Mouse (Mus musculus): ENCODE results near the gene Znhit6. TPM values are rescaled to one million over a fixed set of nuclear protein-coding genes. Genes with fewer than 3 reads are reported as not detected.

Gene Znhit6
- polyA plus RNA-seq, 1 experiment from 2014 or later: 30.1 TPM

DNA sequence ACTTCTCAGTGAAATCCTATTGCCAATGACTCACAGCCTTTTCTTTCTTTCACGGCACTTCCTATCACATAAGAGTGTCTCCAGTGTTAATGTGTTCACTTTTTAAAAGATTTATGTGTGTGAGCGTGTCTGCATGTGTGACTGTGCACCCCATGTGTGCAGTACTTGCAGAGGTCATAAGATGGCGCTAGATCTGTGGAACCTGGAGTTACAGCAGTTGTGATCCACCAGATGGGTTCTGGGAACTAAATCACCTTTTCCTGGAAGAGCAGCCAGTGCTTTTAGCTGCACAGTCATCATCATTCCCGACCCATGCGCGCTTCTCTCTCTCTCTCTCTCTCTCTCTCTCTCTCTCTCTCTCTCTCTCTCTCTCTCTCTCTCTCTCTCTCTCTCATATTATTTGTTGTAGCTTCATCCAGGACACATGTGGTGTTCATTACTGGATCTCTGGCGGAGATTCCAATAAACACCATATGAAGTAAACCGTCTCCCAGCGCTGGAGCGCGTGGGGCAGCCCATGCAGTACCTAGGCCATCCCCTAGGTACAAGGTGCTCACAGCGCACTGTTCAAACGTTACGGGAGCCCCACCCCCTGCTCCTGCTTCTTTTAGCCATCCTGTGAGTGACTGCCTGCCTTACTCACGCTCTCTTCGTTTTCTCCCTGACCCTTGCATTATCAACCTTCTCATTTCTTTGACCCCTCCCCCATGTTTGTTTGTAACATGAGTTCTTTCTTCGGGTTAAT is 43.8 kb downstream of the Znhit6 start:
- H3K4me2 ChIP-seq (ENCODE audit: low read length): no peak overlapping the region
- no peak overlapping the region for H3K4me3 ChIP-seq (replicated peaks; ENCODE audit: low read length)
- H3K9me3 ChIP-seq (ENCODE audit: control insufficient read depth, low read length): no peaks in the 10 kb centered on the region
- H3K4me1 ChIP-seq (replicated peaks; ENCODE audit: control insufficient read depth, insufficient read depth, low read length): peaks cover 2% of the 10 kb centered on the region
- no peaks in the 10 kb centered on the region for H3K36me3 ChIP-seq (ENCODE audit: control insufficient read depth, insufficient read depth)
- ATAC-seq: no peak
- no peak overlapping the region for H3K27ac ChIP-seq (ENCODE audit: low read length)
- H3K27me3 ChIP-seq (replicated peaks; ENCODE audit: control insufficient read depth, insufficient read depth, low read length): no peaks in the 10 kb centered on the region
- 91% methylated on average over 17 of the region's 17 CpGs for WGBS
- H3K9ac ChIP-seq (replicated peaks; ENCODE audit: low read depth, low read length): no peak overlapping the region

DNA sequence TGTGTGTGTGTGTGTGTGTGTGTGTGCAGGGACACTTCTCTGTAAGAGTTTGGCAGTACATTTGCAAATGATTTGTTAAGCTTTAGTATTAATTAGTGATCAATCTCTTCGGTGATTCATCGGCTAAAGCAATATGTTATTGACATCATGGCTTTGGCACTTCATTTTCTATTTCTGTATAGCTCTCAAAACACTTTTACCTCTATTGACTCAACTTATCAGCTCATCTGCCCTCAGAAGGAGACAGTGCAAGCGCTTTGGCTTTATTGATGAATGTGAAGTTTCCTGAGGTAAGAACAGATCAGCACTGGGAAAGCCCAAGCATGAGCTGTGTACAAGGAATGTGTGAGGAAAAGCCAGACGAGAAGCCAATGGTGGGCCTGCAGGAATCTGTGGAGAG is 45.2 kb downstream of the Znhit6 start:
- Histone ChIP-seq H3K9ac (replicated peaks; ENCODE audit: low read depth, low read length) (no peak overlapping the region), H3K9me3 (ENCODE audit: control insufficient read depth, low read length) (no peaks in the 10 kb centered on the region), H3K27me3 (replicated peaks; ENCODE audit: control insufficient read depth, insufficient read depth, low read length) (no peaks in the 10 kb centered on the region), H3K4me3 (replicated peaks; ENCODE audit: low read length) (no peak overlapping the region), H3K27ac (ENCODE audit: low read length) (no peak overlapping the region), H3K36me3 (ENCODE audit: control insufficient read depth, insufficient read depth) (no peaks in the 10 kb centered on the region), H3K4me2 (ENCODE audit: low read length) (no peak overlapping the region), H3K4me1 (replicated peaks; ENCODE audit: control insufficient read depth, insufficient read depth, low read length) (no peaks in the 10 kb centered on the region)
- ATAC-seq: no peak
- 92% methylated on average over 4 of the region's 4 CpGs for WGBS

DNA sequence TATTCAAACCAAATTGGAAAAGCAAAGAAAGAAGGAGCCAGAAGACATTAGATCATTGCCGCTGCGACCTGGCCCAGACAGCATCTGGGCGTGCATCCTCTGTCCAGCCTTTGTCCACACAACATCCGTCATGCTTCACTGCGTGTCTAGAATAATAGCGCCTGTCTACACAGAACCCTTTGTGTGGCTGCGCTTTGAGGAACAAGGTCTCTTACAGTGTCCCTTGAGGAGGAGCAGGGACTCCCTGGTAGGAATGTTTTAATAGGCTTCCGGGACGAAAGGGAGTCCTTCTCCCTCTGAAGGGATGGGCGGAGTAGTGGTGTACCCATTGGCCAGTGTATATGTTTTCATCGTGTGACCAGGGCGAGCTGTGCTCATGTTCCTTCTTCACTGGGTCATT is 47.0 kb downstream of the Znhit6 start:
- 75% methylated on average over 12 of the region's 12 CpGs for WGBS
- ATAC-seq: no peak
- no peaks in the 10 kb centered on the region for H3K36me3 ChIP-seq (ENCODE audit: control insufficient read depth, insufficient read depth)
- H3K27ac ChIP-seq (ENCODE audit: low read length): no peak overlapping the region
- no peak overlapping the region for H3K4me2 ChIP-seq (ENCODE audit: low read length)
- no peaks in the 10 kb centered on the region for H3K4me1 ChIP-seq (replicated peaks; ENCODE audit: control insufficient read depth, insufficient read depth, low read length)
- H3K9me3 ChIP-seq (ENCODE audit: control insufficient read depth, low read length): no peaks in the 10 kb centered on the region
- H3K9ac ChIP-seq (replicated peaks; ENCODE audit: low read depth, low read length): no peak overlapping the region
- H3K4me3 ChIP-seq (replicated peaks; ENCODE audit: low read length): no peak overlapping the region
- no peaks in the 10 kb centered on the region for H3K27me3 ChIP-seq (replicated peaks; ENCODE audit: control insufficient read depth, insufficient read depth, low read length)

DNA sequence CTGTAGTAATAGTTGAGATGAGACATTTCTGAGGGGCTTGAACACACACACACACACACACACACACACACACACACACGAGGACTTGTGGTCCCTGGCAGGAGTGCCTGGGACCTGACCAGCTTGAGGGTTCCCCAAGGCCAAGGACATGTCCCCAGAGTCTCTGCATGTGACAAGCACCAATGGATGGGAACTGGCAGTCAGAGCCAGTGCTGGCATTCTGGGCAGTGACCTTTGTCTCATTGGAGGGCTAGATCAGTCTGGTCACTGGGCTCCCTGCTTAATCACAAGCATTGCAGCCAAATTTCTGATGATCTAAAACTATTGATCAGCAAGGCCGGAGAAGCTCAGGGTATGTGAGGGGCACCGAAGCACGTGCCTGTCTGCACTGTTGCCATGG is 48.8 kb downstream of the Znhit6 start:
- no peak overlapping the region for H3K27ac ChIP-seq (ENCODE audit: low read length)
- no peaks in the 10 kb centered on the region for H3K9me3 ChIP-seq (ENCODE audit: control insufficient read depth, low read length)
- WGBS: 85% methylated on average over 4 of the region's 4 CpGs
- no peaks in the 10 kb centered on the region for H3K27me3 ChIP-seq (replicated peaks; ENCODE audit: control insufficient read depth, insufficient read depth, low read length)
- no peak overlapping the region for H3K4me3 ChIP-seq (replicated peaks; ENCODE audit: low read length)
- H3K4me2 ChIP-seq (ENCODE audit: low read length): no peak overlapping the region
- H3K4me1 ChIP-seq (replicated peaks; ENCODE audit: control insufficient read depth, insufficient read depth, low read length): no peaks in the 10 kb centered on the region
- ATAC-seq: no peak
- H3K9ac ChIP-seq (replicated peaks; ENCODE audit: low read depth, low read length): no peak overlapping the region
- H3K36me3 ChIP-seq (ENCODE audit: control insufficient read depth, insufficient read depth): no peaks in the 10 kb centered on the region

DNA sequence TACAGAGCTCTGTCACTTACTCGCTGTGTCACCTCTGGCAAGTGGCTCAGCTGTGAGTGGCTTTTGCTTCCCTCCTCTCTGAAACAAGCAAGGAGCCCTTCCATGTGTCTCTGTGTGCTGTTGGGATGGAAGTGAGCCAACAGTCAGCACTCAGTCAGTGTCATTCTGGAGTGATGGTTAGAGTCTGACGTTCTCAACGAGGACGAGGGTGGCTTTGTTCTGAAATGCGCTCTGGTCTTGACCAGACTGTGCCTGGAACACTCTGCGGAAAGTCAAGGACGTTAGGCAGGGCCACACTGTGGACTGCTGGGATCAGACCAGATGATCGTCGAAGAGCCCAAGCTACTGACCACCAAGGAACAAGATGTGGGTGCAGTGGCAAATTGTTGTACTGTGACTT is 49.5 kb downstream of the Znhit6 start:
- H3K9me3 ChIP-seq (ENCODE audit: control insufficient read depth, low read length): no peaks in the 10 kb centered on the region
- H3K36me3 ChIP-seq (ENCODE audit: control insufficient read depth, insufficient read depth): no peaks in the 10 kb centered on the region
- ATAC-seq: peak; percentile 26; the same call in 1 of the 2 replicates
- H3K27ac ChIP-seq (ENCODE audit: low read length): no peak overlapping the region
- no peaks in the 10 kb centered on the region for H3K4me1 ChIP-seq (replicated peaks; ENCODE audit: control insufficient read depth, insufficient read depth, low read length)
- H3K27me3 ChIP-seq (replicated peaks; ENCODE audit: control insufficient read depth, insufficient read depth, low read length): no peaks in the 10 kb centered on the region
- H3K4me2 ChIP-seq (ENCODE audit: low read length): no peak overlapping the region
- no peak overlapping the region for H3K4me3 ChIP-seq (replicated peaks; ENCODE audit: low read length)
- no peak overlapping the region for H3K9ac ChIP-seq (replicated peaks; ENCODE audit: low read depth, low read length)
- 81% methylated on average over 9 of the region's 9 CpGs for WGBS

DNA sequence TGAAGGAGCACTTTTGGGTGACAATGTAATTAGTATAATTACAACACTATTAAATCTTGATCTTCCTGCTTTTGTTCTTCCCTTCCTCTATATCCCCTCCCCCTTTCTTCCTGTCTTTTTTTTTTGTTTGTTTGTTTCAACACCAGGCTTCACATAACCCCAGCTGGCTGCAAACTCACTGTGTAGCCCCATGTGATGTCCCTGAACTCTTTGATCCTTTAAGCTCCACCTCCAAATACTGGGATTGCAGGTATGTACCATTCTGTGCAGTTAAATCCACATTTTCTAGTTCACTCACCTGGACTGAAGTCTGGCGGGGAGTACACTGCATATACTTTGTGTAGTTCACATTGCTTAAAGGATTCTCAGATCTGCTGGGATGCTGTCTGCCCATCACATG is 50.1 kb downstream of the Znhit6 start:
- Histone ChIP-seq H3K4me3 (replicated peaks; ENCODE audit: low read length) (no peak overlapping the region), H3K27ac (ENCODE audit: low read length) (no peak overlapping the region), H3K36me3 (ENCODE audit: control insufficient read depth, insufficient read depth) (no peaks in the 10 kb centered on the region), H3K4me2 (ENCODE audit: low read length) (no peak overlapping the region), H3K4me1 (replicated peaks; ENCODE audit: control insufficient read depth, insufficient read depth, low read length) (no peaks in the 10 kb centered on the region), H3K9me3 (ENCODE audit: control insufficient read depth, low read length) (no peaks in the 10 kb centered on the region), H3K27me3 (replicated peaks; ENCODE audit: control insufficient read depth, insufficient read depth, low read length) (no peaks in the 10 kb centered on the region), H3K9ac (replicated peaks; ENCODE audit: low read depth, low read length) (no peak overlapping the region)
- 95% methylated on average over 1 of the region's 1 CpGs for WGBS
- ATAC-seq: no peak

DNA sequence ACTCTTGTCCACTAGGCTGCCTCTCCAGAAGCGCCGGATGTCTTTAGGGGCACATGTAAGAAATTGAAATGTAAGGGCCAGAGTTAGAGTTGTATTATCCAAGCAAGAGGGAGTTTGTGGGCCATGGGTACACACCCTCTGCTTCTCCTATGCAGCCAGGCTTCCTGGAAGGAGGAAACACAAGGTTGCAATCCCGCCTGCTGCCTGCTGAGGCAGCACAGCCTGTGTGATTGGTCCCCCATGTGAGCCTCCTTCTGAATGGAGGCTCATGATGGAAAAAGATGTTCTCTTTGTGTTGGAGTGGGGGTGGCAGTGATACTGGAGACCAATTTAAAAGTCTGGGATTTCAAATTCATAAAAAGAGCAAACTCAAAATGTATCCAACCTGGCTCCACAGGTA is 51.8 kb downstream of the Znhit6 start:
- ATAC-seq: no peak
- Histone ChIP-seq H3K27ac (ENCODE audit: low read length) (no peak overlapping the region), H3K4me1 (replicated peaks; ENCODE audit: control insufficient read depth, insufficient read depth, low read length) (no peaks in the 10 kb centered on the region), H3K9ac (replicated peaks; ENCODE audit: low read depth, low read length) (no peak overlapping the region), H3K4me3 (replicated peaks; ENCODE audit: low read length) (no peak overlapping the region), H3K4me2 (ENCODE audit: low read length) (no peak overlapping the region), H3K36me3 (ENCODE audit: control insufficient read depth, insufficient read depth) (no peaks in the 10 kb centered on the region), H3K27me3 (replicated peaks; ENCODE audit: control insufficient read depth, insufficient read depth, low read length) (no peaks in the 10 kb centered on the region), H3K9me3 (ENCODE audit: control insufficient read depth, low read length) (no peaks in the 10 kb centered on the region)
- 79% methylated on average over 3 of the region's 3 CpGs for WGBS

DNA sequence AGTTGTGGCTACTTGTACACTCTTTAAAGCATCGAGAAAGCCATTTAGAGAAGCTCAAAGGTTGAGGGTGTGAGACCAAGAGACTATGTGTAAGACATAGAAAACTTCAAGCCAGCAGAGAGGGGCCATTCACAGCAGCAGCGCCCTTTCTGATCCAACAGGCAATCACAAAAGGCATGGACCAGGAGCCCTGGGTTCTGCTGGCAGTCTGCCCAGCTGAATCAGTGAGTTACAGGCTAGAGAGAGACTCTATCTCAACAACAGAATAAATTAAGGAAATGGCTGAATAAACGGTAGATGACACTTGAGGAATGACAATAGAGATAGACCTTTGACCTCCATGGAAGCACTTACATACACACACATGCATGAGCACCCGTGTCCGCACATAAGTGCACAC is 52.6 kb downstream of the Znhit6 start:
- Histone ChIP-seq H3K4me2 (ENCODE audit: low read length) (no peak overlapping the region), H3K27ac (ENCODE audit: low read length) (no peak overlapping the region), H3K36me3 (ENCODE audit: control insufficient read depth, insufficient read depth) (no peaks in the 10 kb centered on the region), H3K9ac (replicated peaks; ENCODE audit: low read depth, low read length) (no peak overlapping the region), H3K9me3 (ENCODE audit: control insufficient read depth, low read length) (no peaks in the 10 kb centered on the region), H3K27me3 (replicated peaks; ENCODE audit: control insufficient read depth, insufficient read depth, low read length) (no peaks in the 10 kb centered on the region), H3K4me3 (replicated peaks; ENCODE audit: low read length) (no peak overlapping the region), H3K4me1 (replicated peaks; ENCODE audit: control insufficient read depth, insufficient read depth, low read length) (no peaks in the 10 kb centered on the region)
- WGBS: 37% methylated on average over 5 of the region's 5 CpGs
- ATAC-seq: peak; percentile 32; the same call in 1 of the 2 replicates

DNA sequence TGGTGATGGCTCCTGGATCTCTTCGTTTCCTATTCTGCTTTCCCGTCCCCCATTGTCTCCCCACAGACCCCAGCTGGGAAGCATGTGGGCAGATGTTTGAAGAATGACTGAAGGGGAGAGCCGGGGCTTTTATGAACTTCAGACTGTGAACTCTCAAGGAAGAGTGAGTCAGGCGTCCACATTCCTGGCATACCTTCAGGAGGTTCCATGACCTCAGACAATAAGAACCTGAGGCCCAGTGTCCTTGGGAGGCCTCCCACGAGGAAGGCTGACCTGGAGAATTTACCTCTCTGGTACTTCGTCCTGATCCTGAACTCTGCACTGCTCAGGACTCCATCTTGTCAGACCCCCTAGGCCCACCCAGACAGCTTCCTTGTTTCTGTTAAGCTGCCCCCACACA is 56.9 kb downstream of the Znhit6 start:
- Histone ChIP-seq H3K4me1 (replicated peaks; ENCODE audit: control insufficient read depth, insufficient read depth, low read length) (no peaks in the 10 kb centered on the region), H3K9me3 (ENCODE audit: control insufficient read depth, low read length) (no peaks in the 10 kb centered on the region), H3K4me3 (replicated peaks; ENCODE audit: low read length) (no peak overlapping the region), H3K4me2 (ENCODE audit: low read length) (no peak overlapping the region), H3K36me3 (ENCODE audit: control insufficient read depth, insufficient read depth) (no peaks in the 10 kb centered on the region), H3K9ac (replicated peaks; ENCODE audit: low read depth, low read length) (no peak overlapping the region), H3K27me3 (replicated peaks; ENCODE audit: control insufficient read depth, insufficient read depth, low read length) (no peaks in the 10 kb centered on the region), H3K27ac (ENCODE audit: low read length) (no peak overlapping the region)
- ATAC-seq: no peak
- WGBS: 28% methylated on average over 6 of the region's 6 CpGs
